Mouse (Mus musculus) urinary bladder, postnatal 25 days (tissue): Measurements from ENCODE around the gene Dntt.

Experiments used
- DNase-seq: peaks from one replicate; pipeline ENCODE4 v3.0.0; 2022; ENCODE audit warnings: low spot score

Gene Dntt

GRCm38 (mm10) chr19:41011676-41012075 is 17.4 kb upstream of the Dntt start:
- no peak for DNase-seq

- no peak for DNase-seq
Measured at GRCm38 (mm10) chr19:41013591-41013990, 15.5 kb upstream of the Dntt start.

GRCm38 (mm10) chr19:41014003-41014402 is 15.1 kb upstream of the Dntt start:
- DNase-seq = no peak

GRCm38 (mm10) chr19:41015951-41016716 is 12.9 kb upstream of the Dntt start:
- DNase-seq = peak; percentile 35

- no peak for DNase-seq
Measured at GRCm38 (mm10) chr19:41019164-41019675, 9.9 kb upstream of the Dntt start.

GRCm38 (mm10) chr19:41020537-41020936 is 8.5 kb upstream of the Dntt start:
- no peak for DNase-seq

GRCm38 (mm10) chr19:41022244-41022643 is 6.8 kb upstream of the Dntt start:
- no peak for DNase-seq

GRCm38 (mm10) chr19:41026551-41026950 is 2.5 kb upstream of the Dntt start:
- no peak for DNase-seq

GRCm38 (mm10) chr19:41027024-41027423 is 2.1 kb upstream of the Dntt start:
- DNase-seq = no peak

GRCm38 (mm10) chr19:41027601-41028000 is 1.5 kb upstream of the Dntt start:
- DNase-seq = no peak

- no peak for DNase-seq
Measured at GRCm38 (mm10) chr19:41030161-41030560, 1.1 kb downstream of the Dntt start.

- DNase-seq = no peak
Measured at GRCm38 (mm10) chr19:41031009-41031408, 1.9 kb downstream of the Dntt start.

- DNase-seq = no peak
Measured at GRCm38 (mm10) chr19:41031869-41032268, 2.8 kb downstream of the Dntt start.

- no peak for DNase-seq
Measured at GRCm38 (mm10) chr19:41035809-41036551, 6.9 kb downstream of the Dntt start.

- no peak for DNase-seq
Measured at GRCm38 (mm10) chr19:41039110-41039509, 10.0 kb downstream of the Dntt start.

GRCm38 (mm10) chr19:41045091-41045770 is 16.2 kb downstream of the Dntt start:
- DNase-seq = no peak

- no peak for DNase-seq
Measured at GRCm38 (mm10) chr19:41047437-41048186, 18.5 kb downstream of the Dntt start.

GRCm38 (mm10) chr19:41048187-41048559 is 19.1 kb downstream of the Dntt start:
- no peak for DNase-seq

- DNase-seq = no peak
Measured at GRCm38 (mm10) chr19:41051714-41052113, 22.6 kb downstream of the Dntt start.

GRCm38 (mm10) chr19:41052247-41052646 is 23.2 kb downstream of the Dntt start:
- no peak for DNase-seq

GRCm38 (mm10) chr19:41053530-41053929 is 24.5 kb downstream of the Dntt start:
- peak; percentile 15 for DNase-seq

GRCm38 (mm10) chr19:41054702-41055101 is 25.6 kb downstream of the Dntt start:
- DNase-seq = no peak
